Mouse (Mus musculus): ENCODE data around the gene Gm5426. TPM values are rescaled to one million over a fixed set of nuclear protein-coding genes. Genes with fewer than 3 reads are reported as not detected.
"Not testable (repeated sequence)": the region's sequence is repeated elsewhere in the genome, so short reads cannot be mapped to it uniquely, and the experiment has no call there.

Gene Gm5426
- not detected in 2 replicates for polyA plus RNA-seq (2015; fragmentation: Nextera tagmentation; extraction: Ambion mirVana)

DNA sequence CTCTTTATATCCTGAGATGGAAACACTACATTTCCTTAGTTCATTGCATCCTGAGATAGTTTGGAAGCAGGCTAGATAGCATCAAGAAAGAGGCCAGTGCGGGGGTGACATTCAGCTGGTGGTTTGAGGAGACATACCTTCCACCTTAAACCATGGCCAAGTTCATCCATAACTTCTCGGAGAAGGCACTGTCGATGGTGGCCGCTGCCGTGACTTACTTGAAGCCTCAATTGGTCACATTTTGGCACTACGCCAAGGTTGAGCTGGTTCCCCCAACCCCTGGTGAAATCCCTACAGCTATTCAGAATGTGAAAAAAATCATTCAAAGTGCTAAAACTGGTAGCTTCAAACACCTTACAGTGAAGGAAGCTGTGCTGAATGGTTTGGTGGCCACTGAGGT lies at the start of gene Gm5426:
Gene Gm5426, plus strand, starts transcription at position 153 of the 400 bp plus-strand sequence.
- not testable (repeated sequence) for H3K27ac ChIP-seq; H3K9me3 ChIP-seq; H3K36me3 ChIP-seq; H3K4me2 ChIP-seq (replicated peaks); H3K4me1 ChIP-seq (replicated peaks); H3K9ac ChIP-seq; H3K4me3 ChIP-seq (replicated peaks); H3K27me3 ChIP-seq (replicated peaks); ATAC-seq
- WGBS = 91% methylated on average over 6 of the region's 6 CpGs

DNA sequence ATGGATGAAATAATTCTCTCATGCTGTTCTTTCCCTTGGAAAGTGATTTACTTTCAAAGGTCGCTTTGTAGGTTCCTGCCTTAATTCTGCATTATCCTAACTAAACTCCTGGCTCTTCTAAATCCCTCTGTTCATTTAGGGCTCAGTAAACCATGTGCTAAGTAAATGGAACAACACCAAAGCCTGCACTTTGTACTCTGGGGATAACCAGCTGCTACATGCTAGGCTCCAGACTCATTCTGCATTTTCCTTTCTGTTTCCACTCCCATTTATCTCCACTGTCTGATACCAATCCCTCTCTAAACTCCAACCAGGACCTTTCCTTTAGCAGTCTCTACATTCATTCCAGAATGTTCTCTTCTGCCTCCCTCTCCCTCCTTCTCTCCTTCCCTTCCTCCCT lies 46.7 kb upstream of the Gm5426 start:
- 54% methylated on average over 1 of the region's 1 CpGs for WGBS
- H3K9ac ChIP-seq = no peak overlapping the region
- H3K27ac ChIP-seq = no peak overlapping the region
- no peak overlapping the region for H3K4me2 ChIP-seq (replicated peaks)
- H3K36me3 ChIP-seq = no peaks in the 10 kb centered on the region
- H3K9me3 ChIP-seq = no peaks in the 10 kb centered on the region
- no peaks in the 10 kb centered on the region for H3K27me3 ChIP-seq (replicated peaks)
- no peaks in the 10 kb centered on the region for H3K4me1 ChIP-seq (replicated peaks)
- no peak for ATAC-seq
- no peak overlapping the region for H3K4me3 ChIP-seq (replicated peaks)

DNA sequence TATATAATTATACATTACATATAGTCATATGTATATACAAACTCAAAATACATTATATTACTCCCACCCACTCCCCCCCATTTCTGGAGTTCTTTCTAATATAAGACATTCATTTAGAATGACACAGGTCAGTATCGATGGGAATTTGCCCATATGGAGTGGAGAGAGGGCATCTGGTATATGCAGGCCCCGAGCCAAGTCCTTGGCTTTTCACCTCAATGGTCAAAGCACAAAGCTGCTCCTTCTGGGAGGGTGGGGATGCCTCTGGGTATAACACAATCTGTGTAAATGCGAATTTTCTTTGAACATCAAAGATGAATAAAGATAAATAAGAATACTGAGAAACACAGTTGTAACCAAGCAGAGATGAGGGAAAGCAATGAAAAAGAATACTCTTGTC lies 46.0 kb upstream of the Gm5426 start:
- H3K4me2 ChIP-seq (replicated peaks) = no peak overlapping the region
- H3K9ac ChIP-seq = no peak overlapping the region

DNA sequence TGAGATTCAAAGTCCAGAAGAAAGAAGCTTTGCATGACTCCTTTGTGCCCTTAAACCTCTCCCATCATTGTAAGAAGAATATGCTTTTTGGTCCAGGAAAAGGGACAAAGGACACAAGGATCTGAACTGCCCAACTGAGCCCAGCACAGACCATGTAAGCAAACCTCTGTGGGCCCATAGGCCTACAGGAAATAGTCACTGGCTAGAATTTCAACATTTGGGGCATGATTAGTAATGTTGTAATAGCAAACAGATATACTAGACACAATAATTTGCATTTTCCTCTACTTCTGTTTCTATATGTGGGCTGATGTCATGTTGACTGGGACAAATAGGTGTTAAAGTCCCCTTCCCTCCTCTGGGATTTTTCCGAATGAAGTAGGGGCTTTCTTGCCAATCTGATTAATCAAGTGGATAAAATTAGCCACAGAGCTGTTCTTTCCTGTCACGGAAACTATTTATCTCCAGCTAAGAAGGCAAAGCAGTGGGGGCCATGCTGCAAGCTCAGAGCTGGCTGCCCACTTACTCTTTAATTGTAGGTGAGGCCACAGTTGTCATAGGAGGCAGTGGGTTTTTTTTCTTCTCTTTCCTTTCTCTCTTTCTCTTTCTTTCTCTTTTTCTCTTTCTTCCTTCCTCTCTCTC lies 42.4 kb upstream of the Gm5426 start:
- WGBS = 47% methylated on average over 2 of the region's 2 CpGs
- H3K4me2 ChIP-seq (replicated peaks) = no peak overlapping the region

More for the DNA sequence above, 46.0 kb upstream of the Gm5426 start:
- no peak for ATAC-seq
- Histone ChIP-seq H3K36me3 (no peaks in the 10 kb centered on the region), H3K9me3 (no peaks in the 10 kb centered on the region), H3K27me3 (replicated peaks) (no peaks in the 10 kb centered on the region), H3K4me3 (replicated peaks) (no peak overlapping the region), H3K4me1 (replicated peaks) (no peaks in the 10 kb centered on the region), H3K27ac (no peak overlapping the region)
- 85% methylated on average over 3 of the region's 3 CpGs for WGBS

DNA sequence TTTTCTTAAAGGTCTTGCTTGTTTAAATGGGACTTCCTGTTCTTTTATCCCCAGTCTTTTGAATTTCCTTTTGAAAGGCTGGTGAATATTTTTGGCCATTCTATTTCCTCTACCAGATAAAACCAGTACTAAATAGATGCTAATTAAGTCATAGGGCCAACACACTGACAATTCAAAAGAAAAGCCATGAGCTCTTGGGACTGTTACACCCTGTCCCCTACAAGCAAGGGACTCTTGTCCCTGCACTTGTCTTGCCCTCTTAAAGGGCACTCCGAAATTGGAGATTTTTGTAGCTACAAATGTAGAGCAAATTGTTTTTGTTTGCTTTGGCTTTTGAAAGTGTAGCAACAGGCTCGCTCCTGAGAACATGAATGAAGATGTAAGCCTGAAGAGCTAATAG lies 41.8 kb upstream of the Gm5426 start:
- no peaks in the 10 kb centered on the region for H3K36me3 ChIP-seq
- ATAC-seq = no peak
- H3K27ac ChIP-seq = no peak overlapping the region
- no peak overlapping the region for H3K4me2 ChIP-seq (replicated peaks)
- no peaks in the 10 kb centered on the region for H3K9me3 ChIP-seq
- no peaks in the 10 kb centered on the region for H3K27me3 ChIP-seq (replicated peaks)
- WGBS = 82% methylated on average over 2 of the region's 2 CpGs
- H3K9ac ChIP-seq = no peak overlapping the region
- no peaks in the 10 kb centered on the region for H3K4me1 ChIP-seq (replicated peaks)
- no peak overlapping the region for H3K4me3 ChIP-seq (replicated peaks)

More for the DNA sequence above, 42.4 kb upstream of the Gm5426 start:
- Histone ChIP-seq H3K27ac (no peak overlapping the region), H3K9me3 (no peaks in the 10 kb centered on the region), H3K36me3 (no peaks in the 10 kb centered on the region), H3K4me1 (replicated peaks) (no peaks in the 10 kb centered on the region), H3K27me3 (replicated peaks) (no peaks in the 10 kb centered on the region), H3K9ac (no peak overlapping the region), H3K4me3 (replicated peaks) (no peak overlapping the region)
- ATAC-seq = no peak

DNA sequence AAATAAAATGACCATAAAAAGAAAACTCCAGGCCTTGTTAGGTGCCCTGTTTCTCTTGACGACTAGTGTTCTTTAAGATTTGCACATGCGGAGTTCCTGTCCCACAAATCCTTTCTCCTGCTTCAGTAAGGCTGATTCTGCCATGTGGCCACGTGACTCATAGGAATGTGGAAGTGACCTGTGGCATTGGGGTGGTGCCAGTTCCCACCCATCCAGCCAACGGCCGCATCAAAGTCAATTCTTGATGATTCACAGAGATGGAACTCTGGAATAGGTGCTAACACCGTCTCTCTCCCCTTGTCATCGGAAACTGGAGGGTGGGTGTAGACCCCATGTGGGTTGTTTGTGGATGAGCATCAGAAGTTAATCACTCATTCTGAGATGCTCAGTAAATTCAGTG lies 39.7 kb upstream of the Gm5426 start:
- Histone ChIP-seq H3K27me3 (replicated peaks) (no peaks in the 10 kb centered on the region), H3K9me3 (no peaks in the 10 kb centered on the region), H3K4me2 (replicated peaks) (no peak overlapping the region), H3K9ac (no peak overlapping the region), H3K4me3 (replicated peaks) (no peak overlapping the region), H3K4me1 (replicated peaks) (no peaks in the 10 kb centered on the region), H3K36me3 (no peaks in the 10 kb centered on the region), H3K27ac (no peak overlapping the region)
- no peak for ATAC-seq
- WGBS = 83% methylated on average over 7 of the region's 7 CpGs

DNA sequence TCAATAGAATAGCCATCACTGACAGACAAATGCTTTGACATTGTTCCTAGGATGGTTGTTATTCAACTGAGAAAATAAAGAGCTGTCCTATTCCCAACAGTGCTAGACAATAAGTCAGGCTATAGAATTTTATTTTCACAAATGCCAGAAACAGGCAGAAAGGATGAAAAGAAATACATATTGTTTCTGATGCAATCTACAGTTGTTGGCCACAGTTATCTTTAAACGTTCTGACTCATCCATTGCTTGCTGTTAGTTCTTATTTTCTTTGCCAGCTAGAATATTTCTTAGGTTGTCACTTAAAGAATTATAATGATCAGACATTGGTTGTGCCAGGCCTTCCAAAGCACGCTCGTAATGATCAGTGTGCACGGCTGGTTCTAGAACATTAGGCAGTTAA lies 35.4 kb upstream of the Gm5426 start:
- H3K36me3 ChIP-seq = no peaks in the 10 kb centered on the region
- no peak overlapping the region for H3K27ac ChIP-seq
- H3K9ac ChIP-seq = no peak overlapping the region
- no peaks in the 10 kb centered on the region for H3K4me1 ChIP-seq (replicated peaks)
- no peaks in the 10 kb centered on the region for H3K9me3 ChIP-seq
- no peaks in the 10 kb centered on the region for H3K27me3 ChIP-seq (replicated peaks)
- no peak for ATAC-seq
- no peak overlapping the region for H3K4me3 ChIP-seq (replicated peaks)
- 89% methylated on average over 4 of the region's 4 CpGs for WGBS
- no peak overlapping the region for H3K4me2 ChIP-seq (replicated peaks)

DNA sequence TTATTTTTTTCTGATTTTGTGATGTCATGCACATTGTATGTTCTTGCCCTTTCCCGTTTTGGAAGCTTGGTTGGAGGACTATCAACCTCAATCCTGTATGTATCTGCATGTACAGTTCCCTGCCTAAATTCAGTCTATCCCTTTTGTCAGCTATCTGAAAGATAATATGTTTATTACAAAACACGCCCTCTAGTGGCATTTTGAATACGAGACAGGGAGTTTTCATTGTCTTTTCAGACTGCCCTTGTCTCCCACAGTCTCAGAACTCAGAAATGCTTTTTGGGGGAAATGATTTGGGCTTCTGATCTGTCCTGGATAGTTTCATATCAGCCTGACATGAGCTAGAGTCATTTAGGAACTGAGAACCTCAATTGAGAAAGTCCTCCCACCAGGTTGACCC lies 32.2 kb upstream of the Gm5426 start:
- Histone ChIP-seq H3K36me3 (no peaks in the 10 kb centered on the region), H3K4me2 (replicated peaks) (no peak overlapping the region), H3K27ac (no peak overlapping the region), H3K4me3 (replicated peaks) (no peak overlapping the region), H3K9ac (no peak overlapping the region), H3K4me1 (replicated peaks) (no peaks in the 10 kb centered on the region), H3K27me3 (replicated peaks) (no peaks in the 10 kb centered on the region), H3K9me3 (no peaks in the 10 kb centered on the region)
- no peak for ATAC-seq
- 54% methylated on average over 3 of the region's 3 CpGs for WGBS

DNA sequence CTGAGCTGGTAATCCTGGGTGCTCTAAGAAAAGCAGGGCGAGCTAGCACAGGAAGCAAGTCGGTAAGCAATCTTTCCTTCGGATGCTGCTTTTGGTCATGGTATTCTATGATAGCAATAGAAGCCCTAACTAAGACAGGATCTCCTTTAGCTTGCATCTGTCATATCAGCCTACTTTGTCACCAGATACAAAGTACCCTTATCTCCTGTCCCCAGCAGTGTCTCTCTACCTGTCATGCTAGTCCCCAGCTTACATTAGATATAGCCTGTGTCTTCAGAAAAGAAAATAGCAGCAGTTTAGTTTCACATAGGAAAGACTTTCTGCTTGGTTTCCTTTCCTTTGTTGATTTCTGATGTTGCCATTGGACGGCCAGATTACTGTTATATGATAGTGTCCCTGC lies 31.8 kb upstream of the Gm5426 start:
- 88% methylated on average over 4 of the region's 4 CpGs for WGBS

DNA sequence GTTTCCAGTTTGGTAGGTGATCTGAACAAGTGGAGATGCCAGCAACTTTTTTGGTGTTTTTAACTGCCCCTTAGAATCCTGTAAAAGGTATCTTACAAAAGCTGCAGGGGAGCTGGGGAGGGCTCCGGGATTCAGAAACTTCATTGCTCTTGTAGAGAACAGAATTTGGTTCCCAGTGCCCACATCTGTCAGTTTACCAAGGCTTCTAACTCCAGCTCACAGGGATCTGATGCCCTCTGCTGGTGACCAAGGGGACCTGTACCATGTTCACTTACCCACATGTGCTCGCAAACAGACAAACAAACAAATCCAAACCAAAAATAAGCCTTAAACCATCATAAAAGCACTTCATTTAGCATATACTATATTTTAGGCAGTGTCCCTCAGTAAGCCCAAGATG lies 31.3 kb upstream of the Gm5426 start:
- H3K36me3 ChIP-seq = no peaks in the 10 kb centered on the region
- H3K27me3 ChIP-seq (replicated peaks) = no peaks in the 10 kb centered on the region
- no peak overlapping the region for H3K4me2 ChIP-seq (replicated peaks)
- no peak for ATAC-seq
- H3K9me3 ChIP-seq = no peaks in the 10 kb centered on the region
- no peak overlapping the region for H3K9ac ChIP-seq
- no peaks in the 10 kb centered on the region for H3K4me1 ChIP-seq (replicated peaks)
- WGBS = 81% methylated on average over 2 of the region's 2 CpGs
- H3K27ac ChIP-seq = no peak overlapping the region
- no peak overlapping the region for H3K4me3 ChIP-seq (replicated peaks)

More for the DNA sequence above, 31.8 kb upstream of the Gm5426 start:
- no peak overlapping the region for H3K4me3 ChIP-seq (replicated peaks)
- no peaks in the 10 kb centered on the region for H3K4me1 ChIP-seq (replicated peaks)
- ATAC-seq = no peak
- H3K27me3 ChIP-seq (replicated peaks) = no peaks in the 10 kb centered on the region
- no peak overlapping the region for H3K27ac ChIP-seq
- no peak overlapping the region for H3K9ac ChIP-seq
- no peaks in the 10 kb centered on the region for H3K36me3 ChIP-seq
- no peaks in the 10 kb centered on the region for H3K9me3 ChIP-seq
- H3K4me2 ChIP-seq (replicated peaks) = no peak overlapping the region

DNA sequence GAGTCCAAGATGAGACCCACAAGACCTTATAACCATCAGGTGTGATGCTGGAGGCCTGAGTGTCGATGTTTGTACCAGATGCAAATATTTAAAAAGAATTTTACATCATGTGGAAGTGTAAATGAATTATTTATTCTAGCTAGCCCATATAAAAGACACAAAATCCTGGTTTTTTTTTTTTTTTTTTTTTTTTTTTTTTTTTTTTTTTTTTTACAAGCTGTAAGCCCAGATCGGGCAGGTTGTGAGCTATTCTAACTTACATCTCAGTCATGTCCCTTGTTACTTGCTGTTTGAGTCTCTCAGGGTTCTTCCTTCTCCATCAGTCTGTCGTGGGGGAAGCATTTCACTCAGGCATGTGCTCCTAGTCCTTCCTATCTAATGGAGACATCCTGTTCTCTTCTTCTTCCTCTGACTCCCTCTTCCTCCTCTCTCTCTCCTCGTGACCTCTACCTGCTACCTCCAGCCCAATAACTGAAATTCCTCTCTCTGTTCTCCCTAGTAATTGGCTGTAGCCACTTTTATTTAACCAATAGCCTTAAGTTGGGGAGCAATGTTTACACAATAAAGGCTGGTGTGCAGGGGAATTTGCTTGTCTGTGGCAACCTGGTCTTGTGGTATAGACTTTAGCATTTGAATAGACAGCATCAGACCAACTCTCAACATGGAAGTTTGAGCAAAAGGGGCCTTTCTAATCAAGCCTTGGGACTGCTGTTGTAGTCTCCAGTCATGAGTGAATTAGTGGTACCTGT lies 29.3 kb upstream of the Gm5426 start:
- Histone ChIP-seq H3K9me3 (no peaks in the 10 kb centered on the region), H3K4me2 (replicated peaks) (no peak overlapping the region), H3K27ac (no peak overlapping the region), H3K4me1 (replicated peaks) (no peaks in the 10 kb centered on the region), H3K27me3 (replicated peaks) (no peaks in the 10 kb centered on the region), H3K4me3 (replicated peaks) (no peak overlapping the region), H3K9ac (no peak overlapping the region), H3K36me3 (no peaks in the 10 kb centered on the region)
- no peak for ATAC-seq
- WGBS = 67% methylated on average over 4 of the region's 4 CpGs

DNA sequence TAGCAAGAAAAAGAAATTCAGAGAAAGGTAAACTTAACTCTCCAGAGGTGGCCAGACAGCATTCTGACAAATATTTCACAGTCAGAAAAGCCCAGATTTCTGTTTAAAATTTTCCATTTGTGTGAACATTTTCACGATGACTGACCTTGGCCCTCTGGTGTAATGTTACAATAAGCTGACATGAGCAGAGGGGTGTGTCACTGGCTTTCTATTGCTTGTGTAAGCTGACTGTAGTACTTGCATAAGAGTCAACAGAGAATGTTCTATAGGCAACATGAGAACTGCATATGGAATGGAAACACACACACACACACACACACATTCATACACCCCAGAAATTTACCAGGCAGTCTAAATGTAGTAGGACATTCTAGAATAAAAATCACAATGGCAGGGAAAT lies 28.6 kb upstream of the Gm5426 start:
- ATAC-seq = peak; percentile 77
- H3K9me3 ChIP-seq = no peaks in the 10 kb centered on the region
- H3K4me1 ChIP-seq (replicated peaks) = no peaks in the 10 kb centered on the region
- no peak overlapping the region for H3K4me3 ChIP-seq (replicated peaks)
- H3K4me2 ChIP-seq (replicated peaks) = no peak overlapping the region
- H3K27ac ChIP-seq = no peak overlapping the region
- no peaks in the 10 kb centered on the region for H3K27me3 ChIP-seq (replicated peaks)
- H3K9ac ChIP-seq = no peak overlapping the region
- H3K36me3 ChIP-seq = no peaks in the 10 kb centered on the region
- 15% methylated on average over 1 of the region's 1 CpGs for WGBS

DNA sequence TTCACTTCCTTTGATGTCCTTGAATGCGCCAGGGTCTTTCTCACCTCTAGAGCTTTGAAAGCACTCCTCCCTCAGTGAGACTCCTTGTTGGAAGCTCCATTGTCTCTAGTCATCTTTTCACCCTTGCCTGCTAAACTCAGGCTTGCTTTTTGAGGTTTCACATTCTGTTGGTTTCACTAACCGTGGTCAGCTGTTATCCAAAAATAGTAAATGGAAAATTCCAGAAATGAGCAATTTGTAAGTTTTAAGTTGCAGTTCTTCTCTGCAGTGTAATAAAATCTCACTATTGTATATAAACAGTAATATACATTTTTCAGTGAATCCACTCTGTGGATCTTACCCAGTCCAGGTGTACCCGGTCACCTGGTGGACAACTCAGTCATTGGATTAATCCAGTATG lies 21.1 kb upstream of the Gm5426 start:
- no peak for ATAC-seq
- no peak overlapping the region for H3K4me2 ChIP-seq (replicated peaks)
- H3K36me3 ChIP-seq = no peaks in the 10 kb centered on the region
- no peak overlapping the region for H3K4me3 ChIP-seq (replicated peaks)
- no peak overlapping the region for H3K9ac ChIP-seq
- H3K27ac ChIP-seq = no peak overlapping the region
- WGBS = 73% methylated on average over 3 of the region's 3 CpGs
- no peaks in the 10 kb centered on the region for H3K4me1 ChIP-seq (replicated peaks)
- no peaks in the 10 kb centered on the region for H3K27me3 ChIP-seq (replicated peaks)
- no peaks in the 10 kb centered on the region for H3K9me3 ChIP-seq

All from intestine, embryonic 15.5 days (tissue).